Mouse (Mus musculus) liver, embryonic 16.5 days (tissue): Measurements from ENCODE around the gene Odf3. TPM values are rescaled to one million over a fixed set of nuclear protein-coding genes. Genes with fewer than 3 reads are reported as not detected.

Experiments used
- ATAC-seq: fragments of 200-750 bp; cut with Nextera tagmentation; 2 replicates; pipeline ENCODE4 v1.8.0; 2017; ENCODE audit warnings: low read depth, mild to moderate bottlenecking, moderate number of reproducible peaks, moderate library complexity
- H3K27ac ChIP-seq: fragments of 300-500 bp; sonication (generic); 2 replicates; pipeline ENCODE4 v1.5.1; 2014; ENCODE audit warnings: mild to moderate bottlenecking, low read length
- H3K27me3 ChIP-seq: fragments of 300-500 bp; sonication (generic); 2 replicates; pipeline ENCODE4 v1.6.1; 2014; ENCODE audit warnings: low read depth, low read length, mixed read lengths; ENCODE audit not compliant: control insufficient read depth, insufficient read depth
- H3K36me3 ChIP-seq: fragments of 300-500 bp; sonication (generic); 2 replicates; pipeline ENCODE4 v1.6.1; 2014; ENCODE audit warnings: mild to moderate bottlenecking; ENCODE audit not compliant: control insufficient read depth, insufficient read depth
- H3K4me1 ChIP-seq: fragments of 300-500 bp; sonication (generic); 2 replicates; pipeline ENCODE4 v1.6.1; 2014; ENCODE audit warnings: low read depth, low read length, mixed read lengths; ENCODE audit not compliant: control insufficient read depth
- H3K4me2 ChIP-seq: fragments of 300-500 bp; sonication (generic); 2 replicates; pipeline ENCODE4 v1.6.1; 2014; ENCODE audit warnings: low read depth, low read length, mixed read lengths
- H3K4me3 ChIP-seq: fragments of 300-500 bp; sonication (generic); 2 replicates; pipeline ENCODE4 v1.5.1; 2014; ENCODE audit warnings: low read depth, mild to moderate bottlenecking, low read length
- H3K9ac ChIP-seq: fragments of 300-500 bp; sonication (generic); 2 replicates; pipeline ENCODE4 v1.6.1; 2014; ENCODE audit warnings: low read depth, low read length
- H3K9me3 ChIP-seq: fragments of 300-500 bp; sonication (generic); replicated peaks from 2 replicates; pipeline ENCODE4 v1.6.1; 2016; ENCODE audit warnings: low read length; ENCODE audit not compliant: control insufficient read depth
- WGBS: fragments of 180-500 bp; shearing (Covaris S2); extraction: QIAGEN DNeasy Blood & Tissue Kit; methylation state at CpG from one replicate; pipeline ENCODE4 v1.1.7; 2014; ENCODE audit not compliant: insufficient replicate concordance; 5-methylcytosine and 5-hydroxymethylcytosine counted together
- polyA plus RNA-seq: library from polyadenylated mRNA; unstranded; fragments of >200 nt; fragmentation: Nextera tagmentation; extraction: Ambion mirVana; gene quantifications from 2 replicates; pipeline ENCODE4 v1.2.1, GENCODE M21; 2015

Odf3 gene
- not detected in 2 replicates for polyA plus RNA-seq

- H3K36me3 ChIP-seq: peaks cover 7% of the 10 kb centered on the region; the same call in 1 of the 2 replicates
- no peaks in the 10 kb centered on the region for H3K9me3 ChIP-seq
- H3K4me1 ChIP-seq: peaks cover 2% of the 10 kb centered on the region; the same call in 1 of the 2 replicates
- peaks cover 5% of the 10 kb centered on the region for H3K27me3 ChIP-seq
- H3K27ac ChIP-seq: no peak within 1 kb of the TSS
- H3K9ac ChIP-seq: no peak within 1 kb of the TSS; the same call in 1 of the 2 replicates
- ATAC-seq: no peak
- H3K4me3 ChIP-seq: no peak within 1 kb of the TSS
- 53% methylated on average over 11 of the region's 11 CpGs for WGBS
- no peak within 1 kb of the TSS for H3K4me2 ChIP-seq
Measured at GRCm38 (mm10) chr7:140847755-140848580, at the start of gene Odf3. Gene Odf3 (plus strand): TSS chr7:140847805.

- Histone ChIP-seq H3K27me3 (no peaks in the 10 kb centered on the region), H3K36me3 (no peaks in the 10 kb centered on the region), H3K4me3 (no peak overlapping the region), H3K4me2 (no peak overlapping the region), H3K27ac (no peak overlapping the region), H3K4me1 (no peaks in the 10 kb centered on the region), H3K9ac (no peak overlapping the region), H3K9me3 (no peaks in the 10 kb centered on the region)
- WGBS: 44% methylated on average over 2 of the region's 2 CpGs
- ATAC-seq: no peak
Measured at GRCm38 (mm10) chr7:140798212-140798611, 49.4 kb upstream of the Odf3 start.

- 69% methylated on average over 6 of the region's 6 CpGs for WGBS
- no peaks in the 10 kb centered on the region for H3K9me3 ChIP-seq
- no peak for ATAC-seq
- no peak overlapping the region for H3K4me3 ChIP-seq
- no peaks in the 10 kb centered on the region for H3K36me3 ChIP-seq
- no peak overlapping the region for H3K27ac ChIP-seq
- no peak overlapping the region for H3K4me2 ChIP-seq
- no peaks in the 10 kb centered on the region for H3K4me1 ChIP-seq
- no peaks in the 10 kb centered on the region for H3K27me3 ChIP-seq
- H3K9ac ChIP-seq: no peak overlapping the region
Measured at GRCm38 (mm10) chr7:140802629-140803028, 45.0 kb upstream of the Odf3 start.

GRCm38 (mm10) chr7:140805704-140806103 lies 41.9 kb upstream of the Odf3 start:
- no peak overlapping the region for H3K4me3 ChIP-seq
- 12% methylated on average over 1 of the region's 1 CpGs for WGBS
- no peaks in the 10 kb centered on the region for H3K36me3 ChIP-seq
- no peak overlapping the region for H3K4me2 ChIP-seq
- no peaks in the 10 kb centered on the region for H3K27me3 ChIP-seq
- no peak overlapping the region for H3K27ac ChIP-seq
- H3K9ac ChIP-seq: no peak overlapping the region
- H3K4me1 ChIP-seq: no peaks in the 10 kb centered on the region
- ATAC-seq: 0 out of 2 replicates have a peak, but pooled peaks have one; percentile 30
- no peaks in the 10 kb centered on the region for H3K9me3 ChIP-seq

GRCm38 (mm10) chr7:140810496-140810895 lies 37.1 kb upstream of the Odf3 start:
- Histone ChIP-seq H3K4me1 (no peaks in the 10 kb centered on the region), H3K27ac (no peak overlapping the region), H3K4me2 (no peak overlapping the region), H3K27me3 (no peaks in the 10 kb centered on the region), H3K4me3 (no peak overlapping the region), H3K9me3 (no peaks in the 10 kb centered on the region), H3K9ac (no peak overlapping the region), H3K36me3 (no peaks in the 10 kb centered on the region)
- 74% methylated on average over 6 of the region's 6 CpGs for WGBS
- ATAC-seq: no peak

- H3K9ac ChIP-seq: no peak overlapping the region
- H3K9me3 ChIP-seq: no peaks in the 10 kb centered on the region
- no peak for ATAC-seq
- no peak overlapping the region for H3K4me3 ChIP-seq
- no peaks in the 10 kb centered on the region for H3K27me3 ChIP-seq
- no peak overlapping the region for H3K27ac ChIP-seq
- WGBS: 73% methylated on average over 13 of the region's 13 CpGs
- no peak overlapping the region for H3K4me2 ChIP-seq
- H3K36me3 ChIP-seq: no peaks in the 10 kb centered on the region
- no peaks in the 10 kb centered on the region for H3K4me1 ChIP-seq
Measured at GRCm38 (mm10) chr7:140811714-140812113, 35.9 kb upstream of the Odf3 start.

GRCm38 (mm10) chr7:140812850-140813249 lies 34.8 kb upstream of the Odf3 start:
- Histone ChIP-seq H3K9me3 (no peaks in the 10 kb centered on the region), H3K27ac (no peak overlapping the region), H3K27me3 (no peaks in the 10 kb centered on the region), H3K4me1 (no peaks in the 10 kb centered on the region), H3K36me3 (no peaks in the 10 kb centered on the region), H3K9ac (no peak overlapping the region), H3K4me3 (no peak overlapping the region), H3K4me2 (no peak overlapping the region)
- 69% methylated on average over 12 of the region's 12 CpGs for WGBS
- ATAC-seq: no peak

GRCm38 (mm10) chr7:140820173-140820572 lies 27.4 kb upstream of the Odf3 start:
- H3K27me3 ChIP-seq: no peaks in the 10 kb centered on the region
- no peak overlapping the region for H3K9ac ChIP-seq
- ATAC-seq: no peak
- 48% methylated on average over 4 of the region's 4 CpGs for WGBS
- H3K36me3 ChIP-seq: no peaks in the 10 kb centered on the region
- no peak overlapping the region for H3K4me3 ChIP-seq
- H3K27ac ChIP-seq: no peak overlapping the region
- H3K9me3 ChIP-seq: no peaks in the 10 kb centered on the region
- H3K4me1 ChIP-seq: no peaks in the 10 kb centered on the region; the same call in 1 of the 2 replicates
- H3K4me2 ChIP-seq: no peak overlapping the region

- no peaks in the 10 kb centered on the region for H3K36me3 ChIP-seq
- no peaks in the 10 kb centered on the region for H3K9me3 ChIP-seq
- H3K27me3 ChIP-seq: no peaks in the 10 kb centered on the region
- no peak overlapping the region for H3K27ac ChIP-seq
- 61% methylated on average over 5 of the region's 5 CpGs for WGBS
- no peak overlapping the region for H3K9ac ChIP-seq
- no peaks in the 10 kb centered on the region; the same call in 1 of the 2 replicates for H3K4me1 ChIP-seq
- peak overlapping the region; percentile 64 for H3K4me2 ChIP-seq
- no peak for ATAC-seq
- H3K4me3 ChIP-seq: peak overlapping the region; percentile 48
Measured at GRCm38 (mm10) chr7:140821305-140821652, 26.3 kb upstream of the Odf3 start.
